Mouse (Mus musculus): Measurements from ENCODE around the gene Ccdc85b. TPM values are rescaled to one million over a fixed set of nuclear protein-coding genes. Genes with fewer than 3 reads are reported as not detected.
A peak's percentile ranks its signal among the peaks of the same experiment; 100 is the strongest.

The Ccdc85b gene
- polyA plus RNA-seq, 1 experiment from 2014 or later = 7.5 TPM

DNA sequence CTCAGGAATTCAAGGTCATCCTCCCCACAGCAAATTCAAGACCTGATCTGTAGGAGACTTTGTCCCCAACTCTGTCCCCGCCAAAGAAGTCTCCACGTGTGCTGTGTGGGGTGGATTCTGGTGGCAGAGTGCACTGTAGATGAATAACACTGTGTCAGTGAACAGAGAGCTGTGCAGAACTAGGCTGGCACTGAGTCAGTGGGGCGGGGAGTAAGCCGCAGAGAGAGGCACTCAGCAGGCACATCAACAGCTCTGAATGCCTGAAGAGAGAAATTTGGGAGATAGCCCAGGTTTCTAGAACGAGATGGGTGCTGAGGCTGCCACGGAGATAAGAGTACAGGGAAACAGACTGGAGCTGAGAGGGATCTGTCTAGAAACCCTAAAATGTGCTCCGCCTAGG lies 1.3 kb upstream of the Ccdc85b start:
- Histone ChIP-seq H3K4me2 (ENCODE audit: low read depth, low read length) (0 out of 2 replicates have a peak overlapping the region, but pooled peaks have one; percentile 3), H3K36me3 (replicated peaks; ENCODE audit: control insufficient read depth, insufficient read depth, low read depth, low read length) (no peaks in the 10 kb centered on the region; the same call in 1 of the 2 replicates), H3K4me3 (ENCODE audit: low read depth, low read length) (no peak overlapping the region), H3K9ac (replicated peaks; ENCODE audit: low read length) (no peak overlapping the region), H3K27me3 (ENCODE audit: control insufficient read depth, insufficient read depth, low read length) (no peaks in the 10 kb centered on the region), H3K27ac (replicated peaks; ENCODE audit: low read depth, low read length) (no peak overlapping the region), H3K9me3 (replicated peaks; ENCODE audit: control insufficient read depth, low read length) (no peaks in the 10 kb centered on the region), H3K4me1 (ENCODE audit: control insufficient read depth, insufficient read depth, low read length) (peaks cover 6% of the 10 kb centered on the region; the same call in 1 of the 2 replicates)
- WGBS = 65% methylated on average over 7 of the region's 7 CpGs
- DNase-seq (ENCODE audit: low spot score) (no peak), ATAC-seq (replicated peaks; ENCODE audit: insufficient number of reproducible peaks, low FRiP score, low TSS enrichment, low read depth) (no peak)

DNA sequence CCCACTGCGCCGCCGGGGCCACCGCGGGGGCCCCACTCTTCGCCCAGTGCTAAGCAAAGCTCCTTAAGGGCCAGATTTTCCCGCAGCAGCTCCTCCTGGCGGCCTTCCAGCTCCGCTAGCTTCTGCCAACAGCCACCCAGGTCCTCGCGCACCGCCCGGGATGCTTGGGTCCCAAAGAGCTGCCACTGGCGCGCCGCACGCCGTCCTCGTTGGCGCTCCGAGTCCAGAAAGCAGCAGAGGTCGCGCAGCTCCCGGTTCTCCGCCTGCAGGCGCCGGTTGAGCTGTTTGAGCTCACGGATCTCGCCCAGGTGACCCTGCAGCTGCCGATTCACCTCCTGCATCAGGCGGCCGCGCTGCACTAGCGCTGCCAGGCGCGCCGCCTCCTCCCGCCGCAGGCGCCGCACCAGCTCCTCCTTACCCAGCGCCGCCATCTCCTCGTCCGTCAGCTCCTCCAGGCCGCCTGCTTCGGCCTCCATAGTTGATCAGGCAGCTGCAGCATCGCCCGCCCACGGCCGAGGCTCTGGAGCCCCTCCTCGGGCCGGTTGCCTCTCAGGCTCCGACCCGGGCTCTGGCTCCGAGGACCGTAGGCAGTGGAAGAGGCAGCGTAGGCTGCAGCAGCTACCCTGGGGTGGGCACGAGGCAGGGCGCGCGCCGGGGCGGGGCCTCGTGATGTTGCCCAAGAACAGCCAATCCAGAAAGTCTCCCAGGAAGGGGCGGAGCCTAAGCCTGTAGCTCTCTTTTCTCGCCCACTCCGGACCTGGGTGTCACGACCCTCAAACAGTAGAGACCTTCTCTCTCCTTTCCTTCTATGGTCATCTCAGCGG lies 560 bp downstream of the Ccdc85b start:
- Histone ChIP-seq H3K27me3 (ENCODE audit: control insufficient read depth, insufficient read depth, low read length) (no peaks in the 10 kb centered on the region), H3K4me1 (ENCODE audit: control insufficient read depth, insufficient read depth, low read length) (peaks cover 6% of the 10 kb centered on the region; the same call in 1 of the 2 replicates), H3K4me2 (ENCODE audit: low read depth, low read length) (peak overlapping the region; percentile 99), H3K4me3 (ENCODE audit: low read depth, low read length) (peak overlapping the region; percentile 80), H3K27ac (replicated peaks; ENCODE audit: low read depth, low read length) (peak overlapping the region; percentile 83), H3K36me3 (replicated peaks; ENCODE audit: control insufficient read depth, insufficient read depth, low read depth, low read length) (no peaks in the 10 kb centered on the region), H3K9ac (replicated peaks; ENCODE audit: low read length) (peak overlapping the region; percentile 80), H3K9me3 (replicated peaks; ENCODE audit: control insufficient read depth, low read length) (no peaks in the 10 kb centered on the region)
- ATAC-seq (replicated peaks; ENCODE audit: insufficient number of reproducible peaks, low FRiP score, low TSS enrichment, low read depth) = peak; percentile 89
- under 1% methylated on average over 70 of the region's 70 CpGs for WGBS
- peak; percentile 96 for DNase-seq (ENCODE audit: low spot score)

DNA sequence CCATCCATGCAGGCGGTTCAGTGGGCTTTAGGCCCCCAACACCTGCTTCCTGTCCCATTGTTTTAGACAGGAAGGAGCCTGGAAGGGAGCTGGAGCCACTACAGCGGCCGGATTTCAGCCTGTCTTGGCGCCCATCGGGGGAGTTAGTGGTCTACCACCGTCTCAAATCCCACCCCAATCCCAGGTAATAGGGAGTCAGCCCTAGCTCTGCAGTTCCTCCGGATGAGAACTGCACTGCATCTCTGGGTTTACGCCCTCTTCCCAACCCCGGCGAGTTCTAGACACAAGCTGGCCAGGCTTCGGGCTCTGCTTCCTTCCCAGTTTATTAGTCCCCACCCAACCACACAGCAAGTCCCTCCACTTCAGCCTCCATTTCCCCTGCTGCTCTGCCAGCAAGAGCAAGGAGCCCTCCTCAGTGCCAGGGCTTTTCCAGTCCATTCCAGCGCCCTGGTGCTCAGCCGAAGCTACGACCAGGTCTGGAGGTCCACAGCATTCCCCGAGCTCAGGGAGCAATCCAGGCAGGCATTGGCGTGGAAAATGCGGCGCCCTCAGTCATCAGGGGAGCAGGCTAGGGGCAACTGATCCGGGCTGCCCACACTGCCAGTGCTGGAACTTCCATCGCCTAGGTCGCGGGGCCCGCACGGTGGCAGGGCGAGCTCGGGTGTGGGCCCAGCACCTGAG lies 1.3 kb downstream of the Ccdc85b start:
- Histone ChIP-seq H3K4me1 (ENCODE audit: control insufficient read depth, insufficient read depth, low read length) (peaks cover 6% of the 10 kb centered on the region; the same call in 1 of the 2 replicates), H3K9me3 (replicated peaks; ENCODE audit: control insufficient read depth, low read length) (no peaks in the 10 kb centered on the region), H3K27ac (replicated peaks; ENCODE audit: low read depth, low read length) (peak overlapping the region; percentile 83), H3K4me2 (ENCODE audit: low read depth, low read length) (peak overlapping the region; percentile 99), H3K9ac (replicated peaks; ENCODE audit: low read length) (peak overlapping the region; percentile 80), H3K27me3 (ENCODE audit: control insufficient read depth, insufficient read depth, low read length) (no peaks in the 10 kb centered on the region), H3K4me3 (ENCODE audit: low read depth, low read length) (peak overlapping the region; percentile 80), H3K36me3 (replicated peaks; ENCODE audit: control insufficient read depth, insufficient read depth, low read depth, low read length) (no peaks in the 10 kb centered on the region)
- 2% methylated on average over 26 of the region's 26 CpGs for whole genome bisulfite sequencing
- no peak for ATAC-seq (replicated peaks; ENCODE audit: insufficient number of reproducible peaks, low FRiP score, low TSS enrichment, low read depth)
- DNase-seq (ENCODE audit: low spot score) = no peak

DNA sequence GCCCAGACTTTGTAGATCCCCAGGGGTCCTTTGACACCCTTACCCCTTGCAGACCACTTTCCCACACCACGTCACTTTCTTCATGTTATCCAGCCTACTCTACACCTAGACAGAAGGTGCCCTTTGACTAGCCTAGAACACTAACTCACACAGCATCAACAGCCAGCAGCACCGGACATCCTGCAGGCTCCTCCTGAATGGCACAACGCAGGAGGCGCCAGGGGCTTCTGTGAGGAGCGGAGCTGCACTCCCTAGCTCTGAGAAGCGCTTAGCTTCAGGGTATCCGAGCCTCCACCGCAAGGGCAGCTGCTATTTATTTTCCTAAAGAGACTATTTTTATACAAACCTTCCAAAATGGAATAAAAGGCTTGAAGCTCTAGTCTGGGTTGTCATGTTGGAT lies 2.1 kb downstream of the Ccdc85b start:
- H3K4me3 ChIP-seq (ENCODE audit: low read depth, low read length) = no peak overlapping the region; the same call in none of the 2 replicates
- 0 out of 2 replicates have a peak overlapping the region, but pooled peaks have one; percentile 23 for H3K9ac ChIP-seq (replicated peaks; ENCODE audit: low read length)
- 61% methylated on average over 8 of the region's 8 CpGs for WGBS
- H3K4me2 ChIP-seq (ENCODE audit: low read depth, low read length) = peak overlapping the region; percentile 99; the same call in 1 of the 2 replicates
- H3K27me3 ChIP-seq (ENCODE audit: control insufficient read depth, insufficient read depth, low read length) = no peaks in the 10 kb centered on the region
- no peaks in the 10 kb centered on the region for H3K9me3 ChIP-seq (replicated peaks; ENCODE audit: control insufficient read depth, low read length)
- H3K36me3 ChIP-seq (replicated peaks; ENCODE audit: control insufficient read depth, insufficient read depth, low read depth, low read length) = no peaks in the 10 kb centered on the region
- H3K27ac ChIP-seq (replicated peaks; ENCODE audit: low read depth, low read length) = no peak overlapping the region
- DNase-seq (ENCODE audit: low spot score) (no peak), ATAC-seq (replicated peaks; ENCODE audit: insufficient number of reproducible peaks, low FRiP score, low TSS enrichment, low read depth) (no peak)
- peaks cover 6% of the 10 kb centered on the region; the same call in 1 of the 2 replicates for H3K4me1 ChIP-seq (ENCODE audit: control insufficient read depth, insufficient read depth, low read length)

DNA sequence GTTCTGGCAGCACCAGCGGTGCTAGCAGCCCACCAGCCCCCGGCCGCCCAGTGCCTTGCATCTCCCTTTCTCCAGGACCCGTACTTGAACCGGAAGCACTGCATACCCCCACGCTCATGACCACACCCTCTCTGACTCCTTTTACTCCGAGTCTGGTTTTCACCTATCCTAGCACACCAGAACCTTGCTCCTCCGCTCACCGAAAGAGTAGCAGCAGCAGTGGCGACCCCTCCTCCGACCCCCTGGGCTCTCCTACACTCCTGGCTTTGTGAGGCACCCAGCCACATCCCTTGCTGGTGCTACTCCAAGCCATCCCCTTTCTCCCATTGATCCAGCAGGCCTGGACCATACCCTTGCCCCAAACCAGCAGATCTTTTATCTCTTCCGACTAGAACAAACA lies 2.7 kb downstream of the Ccdc85b start:
- no peak overlapping the region for H3K4me3 ChIP-seq (ENCODE audit: low read depth, low read length)
- H3K9me3 ChIP-seq (replicated peaks; ENCODE audit: control insufficient read depth, low read length) = no peaks in the 10 kb centered on the region
- H3K4me2 ChIP-seq (ENCODE audit: low read depth, low read length) = no peak overlapping the region
- 87% methylated on average over 12 of the region's 12 CpGs for WGBS
- no peak for DNase-seq (ENCODE audit: low spot score)
- no peaks in the 10 kb centered on the region for H3K36me3 ChIP-seq (replicated peaks; ENCODE audit: control insufficient read depth, insufficient read depth, low read depth, low read length)
- peaks cover 6% of the 10 kb centered on the region; the same call in 1 of the 2 replicates for H3K4me1 ChIP-seq (ENCODE audit: control insufficient read depth, insufficient read depth, low read length)
- no peak overlapping the region for H3K9ac ChIP-seq (replicated peaks; ENCODE audit: low read length)
- H3K27me3 ChIP-seq (ENCODE audit: control insufficient read depth, insufficient read depth, low read length) = peaks cover 3% of the 10 kb centered on the region; the same call in 1 of the 2 replicates
- ATAC-seq (replicated peaks; ENCODE audit: insufficient number of reproducible peaks, low FRiP score, low TSS enrichment, low read depth) = no peak
- no peak overlapping the region for H3K27ac ChIP-seq (replicated peaks; ENCODE audit: low read depth, low read length)

DNA sequence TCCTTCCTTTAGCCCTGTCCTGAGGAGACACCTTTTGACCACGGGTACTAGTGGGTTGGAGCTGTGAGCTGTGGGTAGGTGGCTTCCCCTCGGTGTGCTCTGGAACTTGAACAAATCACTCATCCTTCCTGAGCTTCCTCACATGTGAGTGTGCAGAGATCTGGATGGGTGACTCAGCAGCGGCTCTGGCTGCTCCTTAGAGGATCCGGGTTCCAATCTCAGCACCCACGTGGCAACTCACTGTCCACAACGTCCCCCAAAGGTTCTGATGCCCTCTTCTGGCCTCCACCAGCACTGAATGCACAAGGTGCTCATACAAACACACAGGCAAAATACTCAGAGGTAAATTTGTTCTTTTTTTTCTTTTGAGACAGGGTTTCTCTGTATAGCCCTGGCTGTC lies 5.9 kb downstream of the Ccdc85b start:
- Histone ChIP-seq H3K4me2 (ENCODE audit: low read depth, low read length) (no peak overlapping the region), H3K27ac (replicated peaks; ENCODE audit: low read depth, low read length) (no peak overlapping the region), H3K9me3 (replicated peaks; ENCODE audit: control insufficient read depth, low read length) (no peaks in the 10 kb centered on the region), H3K36me3 (replicated peaks; ENCODE audit: control insufficient read depth, insufficient read depth, low read depth, low read length) (no peaks in the 10 kb centered on the region), H3K4me1 (ENCODE audit: control insufficient read depth, insufficient read depth, low read length) (peaks cover 12% of the 10 kb centered on the region), H3K4me3 (ENCODE audit: low read depth, low read length) (no peak overlapping the region), H3K9ac (replicated peaks; ENCODE audit: low read length) (no peak overlapping the region), H3K27me3 (ENCODE audit: control insufficient read depth, insufficient read depth, low read length) (peaks cover 33% of the 10 kb centered on the region)
- DNase-seq (ENCODE audit: low spot score) (no peak), ATAC-seq (replicated peaks; ENCODE audit: insufficient number of reproducible peaks, low FRiP score, low TSS enrichment, low read depth) (no peak)
- 73% methylated on average over 6 of the region's 6 CpGs for WGBS

DNA sequence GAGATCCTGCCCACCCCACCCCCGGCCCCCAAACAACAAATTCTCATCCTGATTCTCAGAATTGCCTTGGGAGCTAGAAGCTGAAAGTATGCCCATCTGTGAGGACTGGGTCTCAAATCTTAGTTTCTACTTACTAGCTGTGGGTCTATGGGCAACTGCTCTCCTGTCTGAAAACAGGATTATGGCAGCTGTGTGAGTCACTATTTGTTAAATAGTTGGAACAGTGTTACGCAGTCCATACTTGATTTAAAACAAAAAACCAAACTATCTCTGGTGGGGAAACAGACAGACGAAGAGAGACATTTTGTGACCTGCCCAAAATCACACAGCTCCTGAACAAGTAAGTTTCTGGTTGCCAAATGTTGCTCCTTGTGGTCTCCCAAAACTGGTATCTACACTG lies 8.0 kb downstream of the Ccdc85b start:
- no peak overlapping the region for H3K27ac ChIP-seq (replicated peaks; ENCODE audit: low read depth, low read length)
- H3K9ac ChIP-seq (replicated peaks; ENCODE audit: low read length) = no peak overlapping the region
- H3K9me3 ChIP-seq (replicated peaks; ENCODE audit: control insufficient read depth, low read length) = no peaks in the 10 kb centered on the region
- no peak overlapping the region for H3K4me2 ChIP-seq (ENCODE audit: low read depth, low read length)
- 83% methylated on average over 3 of the region's 3 CpGs for WGBS
- peaks cover 8% of the 10 kb centered on the region for H3K4me1 ChIP-seq (ENCODE audit: control insufficient read depth, insufficient read depth, low read length)
- peaks cover 35% of the 10 kb centered on the region for H3K27me3 ChIP-seq (ENCODE audit: control insufficient read depth, insufficient read depth, low read length)
- no peak for ATAC-seq (replicated peaks; ENCODE audit: insufficient number of reproducible peaks, low FRiP score, low TSS enrichment, low read depth)
- no peaks in the 10 kb centered on the region for H3K36me3 ChIP-seq (replicated peaks; ENCODE audit: control insufficient read depth, insufficient read depth, low read depth, low read length)
- no peak for DNase-seq (ENCODE audit: low spot score)
- H3K4me3 ChIP-seq (ENCODE audit: low read depth, low read length) = no peak overlapping the region

All from embryonic facial prominence, embryonic 11.5 days (tissue).